Mouse (Mus musculus) left cerebral cortex, postnatal 10 days (tissue): ENCODE measurements around the gene Gm1979. TPM values are rescaled to one million over a fixed set of nuclear protein-coding genes. Genes with fewer than 3 reads are reported as not detected.
"Not testable (repeated sequence)": the region's sequence is repeated elsewhere in the genome, so short reads cannot be mapped to it uniquely, and the experiment has no call there.

Experiments used
- DNase-seq, 2 experiments: peaks; one replicate each; pipeline ENCODE4 v3.0.0; 2021 to 2022; ENCODE audit warnings: low spot score in 2 of 2, mixed read lengths in 1 of 2; ENCODE audit errors: extremely low spot score in 1 of 2
- intact Hi-C: fragments of 180-260 bp; cut with DNase I; formaldehyde crosslinking; loops from one replicate; pipeline ENCODE4 v1.15.1; 2025
- total RNA-seq, 2 experiments: library from RNA; stranded (reverse); gene quantifications; 2 replicates each; pipeline ENCODE4 v1.2.3; 2021

The Gm1979 gene
- not detected for total RNA-seq

- intact Hi-C loops, DNase-seq: not testable (repeated sequence)
Measured at GRCm38 (mm10) chr5:26004698-26005097, at the start of gene Gm1979. Gene Gm1979, minus strand, starts transcription at chr5:26004798.

DNA sequence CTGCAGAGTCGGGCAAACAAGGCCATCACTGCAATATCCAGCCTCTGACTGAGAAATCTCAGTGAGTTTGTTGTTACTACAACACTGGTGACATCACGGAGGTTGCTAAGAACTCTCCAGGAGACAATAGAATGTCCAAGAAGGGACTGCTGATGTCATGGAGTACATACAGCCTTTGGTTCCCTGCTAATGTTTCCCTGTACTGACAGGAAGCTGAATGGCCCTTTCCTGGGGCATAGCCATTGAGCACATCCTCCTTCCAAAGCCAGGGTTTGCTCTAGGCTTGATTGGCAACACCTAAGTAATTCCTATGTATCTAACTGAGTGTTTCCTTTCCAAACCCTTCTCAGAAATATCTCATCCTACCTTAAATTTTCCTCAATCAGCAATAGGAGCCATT is 34.9 kb upstream of the Gm1979 start, which contains the start of gene Speer4a:
TSS of gene Speer4a (minus strand) at position 101 of the 400 bp plus-strand sequence.
- intact Hi-C loops, DNase-seq: not testable (repeated sequence)

DNA sequence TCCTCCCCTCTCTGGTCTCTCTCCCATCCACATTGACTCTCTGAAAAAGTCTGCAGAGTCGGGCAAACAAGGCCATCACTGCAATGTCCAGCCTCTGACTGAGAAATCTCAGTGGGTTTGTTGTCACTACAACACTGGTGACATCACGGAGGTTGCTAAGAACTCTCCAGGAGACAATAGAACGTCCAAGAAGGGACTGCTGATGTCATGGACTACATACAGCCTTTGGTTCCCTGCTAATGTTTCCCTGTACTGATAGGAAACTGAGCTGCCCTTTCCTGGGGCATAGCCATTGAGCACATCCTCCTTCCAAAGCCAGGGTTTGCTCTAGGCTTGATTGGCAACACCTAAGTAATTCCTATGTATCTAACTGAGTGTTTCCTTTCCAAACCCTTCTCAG is 18.2 kb upstream of the Gm1979 start, which contains the start of gene Gm5862:
TSS of gene Gm5862 (minus strand) at position 101 of the 400 bp plus-strand sequence.
- intact Hi-C loops, result not testable (repeated sequence)

GRCm38 (mm10) chr5:26007697-26008096 is 3.1 kb upstream of the Gm1979 start:
- DNase-seq, intact Hi-C loops: not testable (repeated sequence)

More for the DNA sequence above, 18.2 kb upstream of the Gm1979 start, which contains the start of gene Gm5862:
- DNase-seq, result not testable (repeated sequence)

GRCm38 (mm10) chr5:26006937-26007695 is 2.5 kb upstream of the Gm1979 start:
- peak; percentile 1 to 32 for DNase-seq
- intact Hi-C loops, result not testable (repeated sequence)

- intact Hi-C loops, DNase-seq: not testable (repeated sequence)
Measured at GRCm38 (mm10) chr5:25988550-25988949, 16.0 kb downstream of the Gm1979 start, which contains the start of gene Gm21698. Gene Gm21698, minus strand, starts transcription at chr5:25988650.

- DNase-seq, intact Hi-C loops: not testable (repeated sequence)
Measured at GRCm38 (mm10) chr5:25972563-25972962, 32.0 kb downstream of the Gm1979 start, which contains the start of gene Gm21680. Gene Gm21680, minus strand, starts transcription at chr5:25972663.

- DNase-seq, intact Hi-C loops: not testable (repeated sequence)
Measured at GRCm38 (mm10) chr5:25957050-25957449, 47.5 kb downstream of the Gm1979 start.

DNA sequence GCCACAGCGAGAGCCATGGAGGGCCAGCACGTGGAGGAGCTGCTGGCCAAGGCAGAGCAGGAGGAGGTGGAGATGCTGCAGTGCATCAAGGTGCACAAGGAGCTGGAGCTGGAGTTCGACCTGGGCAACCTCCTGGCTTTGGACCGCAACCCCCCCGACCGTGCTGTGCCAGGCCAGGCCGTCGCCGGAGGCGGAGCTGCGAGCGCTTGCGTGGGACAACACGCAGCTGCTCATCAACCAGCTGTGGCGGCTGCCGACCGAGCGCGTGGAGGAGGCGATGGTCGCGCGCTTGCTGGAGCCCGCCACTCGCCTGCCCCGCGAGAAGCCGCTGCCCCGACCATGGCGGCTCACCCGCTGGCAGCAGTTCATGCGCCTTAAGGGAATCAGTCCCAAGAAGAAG is 48.0 kb downstream of the Gm1979 start:
- intact Hi-C loops, result not testable (repeated sequence)
- peak in 1 of 2 experiments; percentile 21 for DNase-seq

DNA sequence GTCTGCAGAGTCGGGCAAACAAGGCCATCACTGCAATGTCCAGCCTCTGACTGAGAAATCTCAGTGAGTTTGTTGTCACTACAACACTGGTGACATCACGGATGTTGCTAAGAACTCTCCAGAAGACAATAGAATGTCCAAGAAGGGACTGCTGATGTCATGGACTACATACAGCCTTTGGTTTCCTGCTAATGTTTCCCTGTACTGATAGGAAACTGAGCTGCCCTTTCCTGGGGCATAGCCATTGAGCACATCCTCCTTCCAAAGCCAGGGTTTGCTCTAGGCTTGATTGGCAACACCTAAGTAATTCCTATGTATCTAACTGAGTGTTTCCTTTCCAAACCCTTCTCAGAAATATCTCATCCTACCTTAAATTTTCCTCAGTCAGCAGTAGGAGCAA is 50.3 kb downstream of the Gm1979 start, which contains the start of gene Gm21671:
TSS of gene Gm21671 (minus strand) at position 101 of the 400 bp plus-strand sequence.
- intact Hi-C loops, DNase-seq: not testable (repeated sequence)

Other genes with a start within 250 kb of the Gm1979 start
- gene Actr3b, start 244.8 kb downstream of the Gm1979 start, total RNA-seq, result 100 to 1,000 TPM; 214 to 216 TPM
- gene Gm21663, start 62.4 kb downstream of the Gm1979 start, total RNA-seq, result not detected
- gene Gm21671, start 50.4 kb downstream of the Gm1979 start, total RNA-seq, result not detected
- not detected for gene Gm21680, start 32.1 kb downstream of the Gm1979 start, total RNA-seq
- not detected for gene Gm21698, start 16.1 kb downstream of the Gm1979 start, total RNA-seq
- gene Gm5862, start 18.1 kb upstream of the Gm1979 start, total RNA-seq, result not detected
- not detected for gene Speer4a, start 34.8 kb upstream of the Gm1979 start, total RNA-seq
- gene Gm7347, start 53.8 kb upstream of the Gm1979 start, total RNA-seq, result not detected
- not detected for gene Gm10471, start 84.5 kb upstream of the Gm1979 start, total RNA-seq
- gene 5031410I06Rik, start 100.6 kb upstream of the Gm1979 start, total RNA-seq, result not detected
- not detected for gene Gm10220, start 116.6 kb upstream of the Gm1979 start, total RNA-seq